Mouse (Mus musculus) liver, embryonic 14.5 days (tissue): ENCODE results near the gene Kantr. TPM values are rescaled to one million over a fixed set of nuclear protein-coding genes. Genes with fewer than 3 reads are reported as not detected.

Experiments
- ATAC-seq: fragments of 200-750 bp; cut with Nextera tagmentation; 2 replicates; pipeline ENCODE4 v1.8.0; 2017; ENCODE audit warnings: moderate number of reproducible peaks, mild to moderate bottlenecking, moderate library complexity; ENCODE audit not compliant: insufficient read depth
- DNase-seq, 3 experiments: peaks; one replicate each; pipeline ENCODE4 v3.0.0-alpha.2; 2012 to 2013; ENCODE audit warnings: low read depth in 3 of 3, low spot score in 3 of 3
- H3K27ac ChIP-seq: fragments of 300-500 bp; sonication (generic); 2 replicates; pipeline ENCODE4 v1.5.1; 2014; ENCODE audit warnings: moderate library complexity, mild to moderate bottlenecking, control low read depth, inconsistent platforms
- H3K27me3 ChIP-seq: fragments of 300-500 bp; sonication (generic); 2 replicates; pipeline ENCODE4 v1.6.1; 2014; ENCODE audit warnings: mild to moderate bottlenecking, low read length, moderate library complexity; ENCODE audit not compliant: control insufficient read depth, insufficient read depth
- H3K36me3 ChIP-seq: fragments of 300-500 bp; sonication (generic); replicated peaks from 2 replicates; pipeline ENCODE4 v1.6.1; 2014; ENCODE audit warnings: low read depth; ENCODE audit not compliant: control insufficient read depth, insufficient read depth
- H3K4me1 ChIP-seq, 2 experiments: fragments of 200-500 bp in 1 of 2; fragments of 300-500 bp in 1 of 2; sonication (generic) in 1 of 2; replicated peaks; 2 replicates each; pipeline ENCODE4 v1.6.1; 2012 to 2014; ENCODE audit warnings: antibody characterized with exemption in 1 of 2, inconsistent platforms in 1 of 2, low read length in 1 of 2; ENCODE audit not compliant: control insufficient read depth in 2 of 2, insufficient read depth in 2 of 2
- H3K4me2 ChIP-seq: fragments of 300-500 bp; sonication (generic); 2 replicates; pipeline ENCODE4 v1.6.1; 2014; ENCODE audit warnings: low read depth, mild to moderate bottlenecking, control low read depth, moderate library complexity
- H3K4me3 ChIP-seq, 2 experiments: fragments of 200-500 bp in 1 of 2; fragments of 300-500 bp in 1 of 2; sonication (generic) in 1 of 2; 2 replicates each; pipeline ENCODE4 v1.5.1; 2012 to 2014; ENCODE audit warnings: low read depth in 2 of 2, low read length in 2 of 2, mild to moderate bottlenecking in 2 of 2, control low read depth in 1 of 2, inconsistent platforms in 1 of 2, moderate library complexity in 1 of 2; ENCODE audit not compliant: insufficient read depth in 1 of 2
- H3K9ac ChIP-seq: fragments of 300-500 bp; sonication (generic); replicated peaks from 2 replicates; pipeline ENCODE4 v1.6.1; 2014; ENCODE audit warnings: mild to moderate bottlenecking, control low read depth, moderate library complexity
- H3K9me3 ChIP-seq: fragments of 300-500 bp; sonication (generic); 2 replicates; pipeline ENCODE4 v1.6.1; 2016; ENCODE audit warnings: low read length, mixed read lengths; ENCODE audit not compliant: control insufficient read depth
- CTCF ChIP-seq: IDR thresholded peaks from 2 replicates; pipeline ENCODE4 v1.5.1; 2016; ENCODE audit warnings: antibody characterized with exemption, low read depth, control low read depth
- EP300 ChIP-seq: IDR thresholded peaks from 2 replicates; pipeline ENCODE4 v1.6.1; 2016; ENCODE audit warnings: antibody characterized with exemption, low read depth
- WGBS: fragments of 180-500 bp; shearing (Covaris S2); extraction: QIAGEN DNeasy Blood & Tissue Kit; methylation state at CpG from one replicate; pipeline ENCODE4 v1.1.7; 2014; ENCODE audit not compliant: insufficient replicate concordance; 5-methylcytosine and 5-hydroxymethylcytosine counted together
- polyA plus RNA-seq, 2 experiments: library from polyadenylated mRNA; depleted of rRNA in 1 of 2; stranded (reverse) in 1 of 2; unstranded in 1 of 2; fragments of >200 nt; fragmentation: Nextera tagmentation in 1 of 2; extraction: Ambion mirVana in 1 of 2; gene quantifications; 2 replicates each; pipeline versions ENCODE4 v1.2.1 to v1.2.3; 2012 to 2014

The Kantr gene
- polyA plus RNA-seq (2012; rRNA removed), result 2.1 and 3.1 TPM in 2 replicates
- polyA plus RNA-seq (2014; fragmentation: Nextera tagmentation; extraction: Ambion mirVana), result 2.0 and 2.6 TPM in 2 replicates

GRCm38 (mm10) chrX:152326996-152327688, at the start of gene Kantr:
Kantr (minus strand) TSS chrX:152327495.
- H3K27ac ChIP-seq, result no peak within 1 kb of the TSS
- WGBS, result 7% methylated on average over 29 of the region's 29 CpGs
- ATAC-seq (peak; percentile 100), DNase-seq (peak; percentile 74 to 78 (median 77))
- H3K9ac ChIP-seq, result peak within 1 kb of the TSS; percentile 65
- H3K27me3 ChIP-seq, result no peaks in the 10 kb centered on the region
- TF ChIP-seq EP300 (no peak), CTCF (no peak)
- H3K36me3 ChIP-seq, result no peaks in the 10 kb centered on the region
- peaks cover 0 to 6% of the 10 kb centered on the region in 2 experiments; a peak in 1 of 4 replicates for H3K4me1 ChIP-seq
- peak within 1 kb of the TSS; percentile 73 for H3K4me2 ChIP-seq
- H3K4me3 ChIP-seq, result peak within 1 kb of the TSS; percentile 67 to 91
- no peaks in the 10 kb centered on the region for H3K9me3 ChIP-seq

- H3K9ac ChIP-seq, result no peak within 1 kb of the TSS
- H3K36me3 ChIP-seq, result no peaks in the 10 kb centered on the region
- ATAC-seq (no peak), DNase-seq (no peak)
- H3K9me3 ChIP-seq, result no peaks in the 10 kb centered on the region
- TF ChIP-seq EP300 (no peak), CTCF (no peak)
- 14% methylated on average over 22 of the region's 24 CpGs for WGBS
- H3K27ac ChIP-seq, result no peak within 1 kb of the TSS
- H3K4me3 ChIP-seq, result peak within 1 kb of the TSS; percentile 6 to 37; a peak in 2 of 4 replicates
- no peaks in the 10 kb centered on the region for H3K4me1 ChIP-seq
- H3K27me3 ChIP-seq, result no peaks in the 10 kb centered on the region; the same call in 1 of the 2 replicates
- peak within 1 kb of the TSS; percentile 11; the same call in 1 of the 2 replicates for H3K4me2 ChIP-seq
Observed at GRCm38 (mm10) chrX:152368397-152369273, 41.3 kb upstream of the Kantr start, which contains the start of gene Gpr173. Gpr173 (minus strand) TSS chrX:152368704.

GRCm38 (mm10) chrX:152368054-152368396, 40.7 kb upstream of the Kantr start:
- Histone ChIP-seq H3K27ac (no peak overlapping the region), H3K27me3 (no peaks in the 10 kb centered on the region; the same call in 1 of the 2 replicates), H3K4me1 (no peaks in the 10 kb centered on the region), H3K4me3 (no peak overlapping the region), H3K36me3 (no peaks in the 10 kb centered on the region), H3K9ac (no peak overlapping the region), H3K9me3 (no peaks in the 10 kb centered on the region), H3K4me2 (no peak overlapping the region)
- DNase-seq (no peak), ATAC-seq (no peak)
- WGBS, result 27% methylated on average over 4 of the region's 4 CpGs
- TF ChIP-seq CTCF (no peak), EP300 (no peak)

DNA sequence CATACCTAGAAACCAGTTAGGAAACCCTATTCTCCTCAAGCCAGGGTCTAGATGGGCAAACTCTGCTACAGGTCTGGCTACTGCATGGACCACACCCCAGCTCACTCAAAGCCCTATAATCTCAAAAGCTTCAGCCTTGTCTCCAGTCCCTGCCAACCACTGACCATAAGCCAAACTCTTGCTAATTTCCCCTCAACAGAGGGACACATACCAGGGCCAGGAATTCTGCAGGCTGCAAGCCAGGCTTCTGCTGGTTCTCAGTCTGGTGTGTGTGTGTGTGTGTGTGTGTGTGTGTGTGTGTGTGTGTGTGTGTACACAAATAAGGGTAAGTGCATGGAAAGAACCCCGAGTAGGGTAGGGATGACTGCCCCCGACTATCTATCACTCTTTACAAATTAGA, 39.1 kb upstream of the Kantr start:
- ATAC-seq, result no peak
- Histone ChIP-seq H3K27me3 (no peaks in the 10 kb centered on the region; the same call in 1 of the 2 replicates), H3K4me1 (no peaks in the 10 kb centered on the region), H3K4me2 (no peak overlapping the region), H3K36me3 (no peaks in the 10 kb centered on the region), H3K4me3 (no peak overlapping the region), H3K27ac (no peak overlapping the region), H3K9me3 (no peaks in the 10 kb centered on the region), H3K9ac (no peak overlapping the region)
- DNase-seq, result no peak
- TF ChIP-seq CTCF, result no peak
- TF ChIP-seq EP300, result no peak
- 53% methylated on average over 2 of the region's 2 CpGs for WGBS
